Mouse (Mus musculus) liver, postnatal 0 days (tissue): ENCODE results near the gene Rbm19. TPM values are rescaled to one million over a fixed set of nuclear protein-coding genes. Genes with fewer than 3 reads are reported as not detected.

Experiments
- ATAC-seq: fragments of 200-750 bp; cut with Nextera tagmentation; 2 replicates; pipeline ENCODE4 v1.8.0; 2017; ENCODE audit warnings: mild to moderate bottlenecking, moderate library complexity
- DNase-seq: peaks from one replicate; pipeline ENCODE4 v3.0.0-alpha.2; 2016
- H3K27ac ChIP-seq: fragments of 300-500 bp; sonication (generic); 2 replicates; pipeline ENCODE4 v1.5.1; 2014; ENCODE audit warnings: antibody characterized with exemption, moderate library complexity, mild to moderate bottlenecking, low read depth
- H3K27me3 ChIP-seq: fragments of 300-500 bp; sonication (generic); 2 replicates; pipeline ENCODE4 v1.6.1; 2014; ENCODE audit warnings: low read length, control low read depth, mixed read lengths; ENCODE audit not compliant: insufficient read depth
- H3K36me3 ChIP-seq: fragments of 300-500 bp; sonication (generic); replicated peaks from 2 replicates; pipeline ENCODE4 v1.6.1; 2014; ENCODE audit warnings: mild to moderate bottlenecking, control low read depth, low read length, moderate library complexity, mixed read lengths; ENCODE audit not compliant: insufficient read depth
- H3K4me1 ChIP-seq: fragments of 300-500 bp; sonication (generic); 2 replicates; pipeline ENCODE4 v1.6.1; 2014; ENCODE audit warnings: antibody characterized with exemption, mild to moderate bottlenecking, control low read depth; ENCODE audit not compliant: insufficient read depth
- H3K4me2 ChIP-seq: fragments of 300-500 bp; sonication (generic); 2 replicates; pipeline ENCODE4 v1.6.1; 2014; ENCODE audit warnings: low read depth, mild to moderate bottlenecking, low read length, moderate library complexity, mixed read lengths
- H3K4me3 ChIP-seq: fragments of 300-500 bp; sonication (generic); 2 replicates; pipeline ENCODE4 v1.5.1; 2014; ENCODE audit warnings: low read depth, low read length
- H3K9ac ChIP-seq: fragments of 300-500 bp; sonication (generic); replicated peaks from 2 replicates; pipeline ENCODE4 v1.6.1; 2014; ENCODE audit warnings: mild to moderate bottlenecking, moderate library complexity
- H3K9me3 ChIP-seq: fragments of 300-500 bp; sonication (generic); 2 replicates; pipeline ENCODE4 v1.6.1; 2016; ENCODE audit warnings: mild to moderate bottlenecking, control low read depth, low read length, mixed read lengths
- CTCF ChIP-seq: sonication (generic); IDR thresholded peaks from 2 replicates; pipeline ENCODE4 v1.5.1; 2016; ENCODE audit warnings: antibody characterized with exemption, low read depth
- EP300 ChIP-seq: IDR thresholded peaks from 2 replicates; pipeline ENCODE4 v1.6.1; 2016; ENCODE audit warnings: antibody characterized with exemption, low read depth, mild to moderate bottlenecking
- WGBS: fragments of 180-500 bp; shearing (Covaris S2); extraction: QIAGEN DNeasy Blood & Tissue Kit; methylation state at CpG from one replicate; pipeline ENCODE4 v1.1.7; 2014; ENCODE audit not compliant: insufficient replicate concordance; 5-methylcytosine and 5-hydroxymethylcytosine counted together
- polyA plus RNA-seq: library from polyadenylated mRNA; unstranded; fragments of >200 nt; fragmentation: Nextera tagmentation; extraction: Ambion mirVana; gene quantifications from 2 replicates; pipeline ENCODE4 v1.2.1, GENCODE M21; 2015

The Rbm19 gene
- polyA plus RNA-seq, 1 experiment from 2014 or later, result 6.9 TPM

GRCm38 (mm10) chr5:120155672-120156071 is 39.4 kb downstream of the Rbm19 start:
- no peak overlapping the region for H3K9ac ChIP-seq
- H3K36me3 ChIP-seq, result peaks cover 4% of the 10 kb centered on the region; the same call in 1 of the 2 replicates
- H3K27ac ChIP-seq, result no peak overlapping the region
- H3K4me2 ChIP-seq, result no peak overlapping the region
- no peaks in the 10 kb centered on the region for H3K27me3 ChIP-seq
- H3K4me3 ChIP-seq, result no peak overlapping the region
- no peaks in the 10 kb centered on the region for H3K4me1 ChIP-seq
- H3K9me3 ChIP-seq, result no peaks in the 10 kb centered on the region
- TF ChIP-seq EP300, result no peak
- no peak for TF ChIP-seq CTCF
- 73% methylated on average over 10 of the region's 10 CpGs for WGBS
- ATAC-seq, result no peak
- no peak for DNase-seq

GRCm38 (mm10) chr5:120156166-120156909 is 40.1 kb downstream of the Rbm19 start:
- peak overlapping the region; percentile 12; the same call in 1 of the 2 replicates for H3K27ac ChIP-seq
- ATAC-seq, result peak; percentile 54
- H3K27me3 ChIP-seq, result no peaks in the 10 kb centered on the region
- 69% methylated on average over 21 of the region's 21 CpGs for WGBS
- H3K4me1 ChIP-seq, result no peaks in the 10 kb centered on the region
- H3K4me2 ChIP-seq, result no peak overlapping the region
- TF ChIP-seq EP300 (no peak), CTCF (no peak)
- H3K4me3 ChIP-seq, result no peak overlapping the region
- no peak overlapping the region for H3K9ac ChIP-seq
- peaks cover 2% of the 10 kb centered on the region; the same call in 1 of the 2 replicates for H3K36me3 ChIP-seq
- no peaks in the 10 kb centered on the region for H3K9me3 ChIP-seq
- DNase-seq, result no peak

- Histone ChIP-seq H3K36me3 (peaks cover 2% of the 10 kb centered on the region; the same call in 1 of the 2 replicates), H3K4me2 (no peak overlapping the region), H3K4me3 (no peak overlapping the region), H3K27ac (0 out of 2 replicates have a peak overlapping the region, but pooled peaks have one; percentile 12), H3K9me3 (no peaks in the 10 kb centered on the region), H3K27me3 (no peaks in the 10 kb centered on the region), H3K9ac (no peak overlapping the region), H3K4me1 (no peaks in the 10 kb centered on the region)
- no peak for DNase-seq
- TF ChIP-seq CTCF (no peak), EP300 (no peak)
- no peak for ATAC-seq
- WGBS, result 55% methylated on average over 3 of the region's 3 CpGs
Observed at GRCm38 (mm10) chr5:120157115-120157514, 40.9 kb downstream of the Rbm19 start.

DNA sequence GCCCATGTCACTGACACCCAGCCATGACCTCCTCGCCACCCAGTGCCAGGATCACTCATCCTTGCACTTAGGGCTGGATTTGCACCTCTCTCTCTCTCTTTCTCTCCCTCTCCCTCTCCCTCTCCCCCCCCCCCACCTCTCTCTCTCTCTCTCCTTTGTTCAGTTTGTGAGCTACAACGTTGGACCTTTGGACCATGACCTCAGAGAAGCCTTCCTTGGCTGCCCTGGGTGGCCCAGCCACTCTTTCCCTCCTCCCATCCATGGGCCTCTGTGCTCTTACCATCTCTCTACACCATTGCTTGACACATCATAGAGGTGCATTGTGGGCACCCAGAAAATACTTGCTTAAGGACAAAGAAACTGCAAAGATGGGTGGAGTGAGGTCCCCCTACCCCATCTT is 42.2 kb downstream of the Rbm19 start:
- 65% methylated on average over 2 of the region's 2 CpGs for WGBS
- no peak overlapping the region for H3K9ac ChIP-seq
- no peak overlapping the region for H3K27ac ChIP-seq
- no peaks in the 10 kb centered on the region for H3K9me3 ChIP-seq
- no peak overlapping the region for H3K4me2 ChIP-seq
- H3K4me3 ChIP-seq, result no peak overlapping the region
- no peaks in the 10 kb centered on the region for H3K4me1 ChIP-seq
- TF ChIP-seq EP300 (no peak), CTCF (no peak)
- no peak for DNase-seq
- no peak for ATAC-seq
- no peaks in the 10 kb centered on the region for H3K27me3 ChIP-seq
- H3K36me3 ChIP-seq, result no peaks in the 10 kb centered on the region

- H3K36me3 ChIP-seq, result no peaks in the 10 kb centered on the region
- H3K9me3 ChIP-seq, result no peaks in the 10 kb centered on the region
- H3K9ac ChIP-seq, result no peak overlapping the region
- WGBS, result 62% methylated on average over 8 of the region's 8 CpGs
- no peak for ATAC-seq
- no peaks in the 10 kb centered on the region for H3K27me3 ChIP-seq
- H3K4me1 ChIP-seq, result peaks cover 6% of the 10 kb centered on the region; the same call in 1 of the 2 replicates
- H3K27ac ChIP-seq, result no peak overlapping the region
- no peak overlapping the region for H3K4me3 ChIP-seq
- TF ChIP-seq EP300 (no peak), CTCF (no peak)
- H3K4me2 ChIP-seq, result no peak overlapping the region
- no peak for DNase-seq
Observed at GRCm38 (mm10) chr5:120160923-120161658, 44.8 kb downstream of the Rbm19 start.

- Histone ChIP-seq H3K9me3 (no peaks in the 10 kb centered on the region), H3K27ac (no peak overlapping the region), H3K9ac (no peak overlapping the region), H3K4me3 (no peak overlapping the region), H3K27me3 (no peaks in the 10 kb centered on the region), H3K4me1 (peaks cover 13% of the 10 kb centered on the region; the same call in 1 of the 2 replicates), H3K4me2 (no peak overlapping the region), H3K36me3 (no peaks in the 10 kb centered on the region)
- WGBS, result 93% methylated on average over 10 of the region's 10 CpGs
- TF ChIP-seq EP300 (no peak), CTCF (no peak)
- ATAC-seq (no peak), DNase-seq (no peak)
Observed at GRCm38 (mm10) chr5:120162689-120163088, 46.4 kb downstream of the Rbm19 start.
